Mouse (Mus musculus) 3T3-L1 (cell line): Measurements from ENCODE around the gene Aarsd1.
"Not testable (repeated sequence)": the region's sequence is repeated elsewhere in the genome, so short reads cannot be mapped to it uniquely, and the experiment has no call there.

Source experiments
- DNase-seq: peaks from one replicate; pipeline ENCODE4 v3.0.0-alpha.2; 2015; ENCODE audit warnings: low read depth, low spot score

The Aarsd1 gene

GRCm38 (mm10) chr11:101446860-101447259 is 29.4 kb upstream of the Aarsd1 start:
- DNase-seq = not testable (repeated sequence)

DNA sequence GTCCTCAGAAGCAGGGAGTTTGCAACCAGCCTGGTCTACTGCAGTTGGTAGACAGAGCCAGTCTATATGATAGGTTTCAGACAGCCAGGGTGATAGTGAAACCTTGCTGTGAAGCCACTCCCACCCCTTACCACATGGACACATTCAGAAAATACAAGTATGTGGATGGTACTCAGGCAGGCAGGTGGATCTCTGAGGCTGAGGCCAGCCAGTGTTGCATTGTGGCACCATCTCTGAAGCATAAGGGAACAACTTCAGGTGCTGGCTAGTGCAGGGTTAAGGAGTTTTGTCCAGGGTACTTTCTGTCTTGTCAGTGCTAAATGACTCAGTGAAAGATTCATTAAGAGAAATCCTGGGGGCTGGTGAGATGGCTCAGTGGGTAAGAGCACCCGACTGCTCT is 28.9 kb upstream of the Aarsd1 start:
- peak; percentile 50 for DNase-seq

DNA sequence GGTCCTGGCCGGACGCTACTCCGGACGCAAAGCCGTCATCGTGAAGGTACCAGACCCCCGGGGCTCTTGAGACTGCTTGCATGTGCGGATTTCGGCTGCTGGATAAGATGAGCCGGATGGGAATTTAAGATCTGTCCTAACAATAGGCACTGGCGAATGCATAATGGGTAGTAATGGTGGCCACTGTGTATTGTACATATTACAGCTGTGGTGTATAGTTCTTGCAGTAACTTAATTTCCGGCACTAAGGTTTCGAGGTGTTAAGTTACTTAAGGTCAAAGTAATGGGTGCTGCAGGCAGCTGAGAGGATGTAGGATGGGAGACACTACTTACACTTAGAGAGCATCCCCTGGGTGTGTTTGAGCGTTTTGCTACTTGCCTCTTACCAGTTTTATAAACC is 25.3 kb upstream of the Aarsd1 start:
- peak; percentile 42 for DNase-seq

GRCm38 (mm10) chr11:101442127-101442693 is 24.8 kb upstream of the Aarsd1 start, which contains the start of gene Rpl27:
Rpl27 (plus strand) TSS chr11:101442298.
- peak; percentile 100 for DNase-seq

- not testable (repeated sequence) for DNase-seq
Observed at GRCm38 (mm10) chr11:101441450-101442126, 24.2 kb upstream of the Aarsd1 start.

- not testable (repeated sequence) for DNase-seq
Observed at GRCm38 (mm10) chr11:101438006-101438405, 20.6 kb upstream of the Aarsd1 start.

GRCm38 (mm10) chr11:101436916-101437315 is 19.5 kb upstream of the Aarsd1 start:
- no peak for DNase-seq

DNA sequence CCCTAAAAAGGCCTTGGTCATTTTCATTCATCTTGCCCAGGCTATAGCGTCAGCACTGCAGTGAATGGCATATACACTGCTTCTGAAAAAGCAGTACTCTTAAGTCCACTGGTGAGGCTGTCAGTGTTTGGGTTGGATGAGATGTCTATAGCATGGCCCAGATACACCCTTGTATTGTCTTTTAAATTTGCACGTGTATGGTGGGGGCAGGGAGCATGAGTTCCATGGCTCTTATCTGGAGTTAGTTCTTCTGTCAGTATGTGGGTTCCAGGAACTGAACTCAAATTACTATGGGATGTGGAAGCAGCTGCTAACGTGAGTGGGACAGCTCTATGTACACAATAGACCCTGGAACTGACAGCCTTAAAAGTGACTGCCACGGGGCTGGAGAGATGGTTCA is 18.4 kb upstream of the Aarsd1 start:
- no peak for DNase-seq

DNA sequence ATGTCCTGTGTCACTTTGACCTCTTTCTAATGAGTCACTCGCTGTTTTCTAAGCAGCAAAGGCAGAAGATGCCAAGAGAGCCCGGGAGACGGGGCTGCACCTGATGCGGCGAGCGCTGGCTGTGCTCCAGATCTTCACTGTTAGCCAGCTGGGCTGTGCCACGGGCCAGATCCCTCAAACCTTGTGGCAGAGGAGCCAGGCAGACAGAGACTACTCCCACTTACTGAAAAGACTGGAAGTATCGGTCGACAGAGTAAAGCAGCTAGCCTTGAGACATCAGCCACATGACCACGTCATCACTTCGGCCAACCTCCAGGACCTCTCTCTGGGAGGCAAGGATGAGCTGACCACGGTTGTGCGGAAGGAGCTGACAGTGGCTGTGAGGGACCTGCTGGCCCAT is 16.0 kb upstream of the Aarsd1 start:
- DNase-seq = no peak

DNA sequence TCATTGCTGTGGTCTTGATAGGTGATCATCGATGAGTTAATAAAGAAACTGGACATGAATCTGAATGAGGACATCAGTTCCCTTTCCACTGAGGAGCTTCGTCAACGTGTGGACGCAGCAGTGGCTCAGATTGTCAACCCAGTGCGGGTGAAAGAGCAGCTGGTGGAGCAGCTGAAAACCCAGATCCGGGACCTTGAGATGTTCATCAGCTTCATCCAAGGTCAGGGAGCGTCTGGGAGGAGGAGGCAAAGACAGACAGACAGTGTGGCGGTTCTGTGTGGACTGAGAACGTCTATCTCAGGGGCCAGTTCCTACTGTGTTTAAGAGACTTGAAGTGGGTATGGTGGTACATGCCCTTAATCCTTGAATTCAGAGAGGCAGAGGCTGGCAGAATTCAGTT is 13.9 kb upstream of the Aarsd1 start:
- no peak for DNase-seq

DNA sequence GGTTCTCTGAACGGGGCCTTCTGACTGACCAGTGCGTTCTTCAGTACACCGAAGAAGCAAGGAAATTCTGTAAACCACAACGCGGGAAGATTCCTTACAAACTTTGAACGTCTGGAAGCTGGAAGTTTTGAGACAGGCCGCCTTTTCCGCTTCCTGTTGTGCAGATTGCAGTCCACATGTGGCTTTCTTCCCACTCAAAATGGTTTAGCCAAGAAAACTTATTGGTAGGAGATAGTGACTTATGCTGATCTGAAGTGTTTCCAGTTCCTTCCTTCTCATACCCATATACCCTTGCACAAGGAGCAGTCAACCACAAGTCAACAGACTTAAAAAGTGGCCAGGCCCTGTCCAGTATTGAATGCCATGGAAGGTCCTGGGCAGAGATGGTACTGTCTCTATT is 8.8 kb upstream of the Aarsd1 start:
- DNase-seq = no peak

GRCm38 (mm10) chr11:101424925-101425813 is 7.8 kb upstream of the Aarsd1 start, which contains the start of the genes Rundc1 and Ptges3l:
Rundc1 (plus strand) TSS chr11:101425085.
Ptges3l (minus strand) TSS chr11:101425333.
- DNase-seq = peak; percentile 98

GRCm38 (mm10) chr11:101424105-101424851 is 6.9 kb upstream of the Aarsd1 start, which contains the start of gene Gm27029:
Gm27029 (minus strand) TSS chr11:101424796.
- DNase-seq = no peak

- DNase-seq = no peak
Observed at GRCm38 (mm10) chr11:101420148-101420547, 2.7 kb upstream of the Aarsd1 start.

DNA sequence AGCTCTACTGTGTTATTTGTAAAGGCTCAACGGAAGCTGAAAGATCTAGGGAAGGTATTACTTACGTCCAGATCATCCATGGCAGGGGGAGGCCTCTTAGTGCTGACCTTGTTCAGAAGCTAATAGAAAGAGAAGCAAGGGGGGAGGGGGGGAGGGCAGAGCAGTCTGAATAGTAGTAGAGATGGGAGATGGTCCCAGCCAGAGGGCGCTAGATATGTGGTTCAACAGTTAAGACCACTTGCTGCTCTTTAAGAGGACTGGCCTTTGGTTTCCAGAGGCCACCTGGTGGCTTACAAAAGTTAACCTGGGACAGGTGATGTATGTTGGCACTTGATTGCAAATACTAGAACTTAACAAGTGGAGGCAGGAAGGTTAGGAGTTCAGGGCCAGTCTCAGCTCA is 2.2 kb upstream of the Aarsd1 start:
- no peak for DNase-seq

DNA sequence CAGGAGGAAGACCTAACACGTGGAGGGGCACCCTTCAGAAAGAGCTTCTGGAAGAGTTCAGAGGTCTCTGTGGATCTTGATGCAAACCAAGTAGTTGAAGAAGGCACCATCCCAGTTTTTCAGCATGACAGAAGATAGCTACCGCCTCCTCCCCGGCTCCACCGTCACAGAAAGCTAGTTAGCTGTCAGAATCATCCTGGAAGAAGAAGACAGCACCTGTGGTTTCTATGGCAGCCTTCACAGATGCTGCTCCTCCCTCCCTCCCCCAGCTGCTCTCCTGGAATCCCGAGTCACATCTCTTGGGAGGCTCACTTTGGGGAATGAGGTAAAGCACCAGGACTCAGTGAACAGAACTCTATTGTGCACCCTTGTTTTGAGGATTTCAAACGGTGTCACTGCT is 1.6 kb upstream of the Aarsd1 start:
- DNase-seq = no peak

DNA sequence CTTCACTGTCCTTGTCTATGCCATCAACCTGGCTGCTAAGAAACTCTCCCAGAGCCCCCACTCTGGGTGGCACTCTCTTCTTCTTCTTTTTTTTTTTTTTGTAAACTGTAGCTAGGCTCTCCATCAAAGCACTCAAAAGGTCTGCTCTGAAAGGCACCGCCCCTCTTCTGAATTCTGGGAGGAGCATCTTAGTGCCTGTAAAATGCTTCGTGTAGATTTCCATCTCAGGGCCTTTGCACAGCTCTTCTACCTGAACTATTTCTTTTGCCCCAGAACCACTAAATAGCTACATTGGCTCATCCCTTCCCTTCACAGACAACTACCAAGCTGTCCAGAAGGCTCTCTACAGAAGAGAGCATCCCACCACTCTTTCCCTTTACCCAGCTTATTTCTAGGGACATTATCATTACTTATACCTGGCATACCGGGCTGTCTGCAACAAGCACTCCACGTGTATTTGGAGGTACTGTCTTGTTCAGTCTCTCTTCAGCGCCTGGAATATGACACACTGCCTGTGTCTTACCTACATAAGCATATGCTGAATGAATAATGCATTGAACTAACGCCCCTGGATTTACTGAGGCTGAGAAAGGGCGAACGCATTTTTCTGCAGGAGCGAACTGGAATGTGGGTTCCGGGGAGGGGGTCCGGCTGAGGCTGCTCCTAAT is 848 bp downstream of the Aarsd1 start:
- DNase-seq = peak; percentile 84

DNA sequence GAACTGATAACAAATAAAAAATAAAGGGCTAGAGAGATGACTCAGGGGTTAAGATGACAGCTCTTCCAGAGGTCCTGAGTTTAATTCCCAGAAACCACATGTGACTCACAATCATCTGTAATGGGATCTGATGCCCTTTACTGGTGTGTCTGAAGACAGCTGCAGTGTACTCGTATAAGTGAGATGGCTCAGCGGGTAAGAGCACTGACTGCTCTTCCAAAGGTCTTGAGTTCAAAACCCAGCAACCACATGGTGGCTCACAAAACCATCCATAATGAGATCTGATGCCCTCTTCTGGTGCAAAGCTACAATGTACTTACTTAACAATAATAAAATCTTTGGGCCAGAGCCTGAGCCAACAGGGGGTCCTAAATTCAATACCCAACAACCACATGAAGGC is 2.1 kb downstream of the Aarsd1 start:
- DNase-seq = peak; percentile 90

GRCm38 (mm10) chr11:101395110-101395509 is 22.3 kb downstream of the Aarsd1 start:
- DNase-seq = peak; percentile 90

- DNase-seq = no peak
Observed at GRCm38 (mm10) chr11:101381817-101382216, 35.6 kb downstream of the Aarsd1 start.

- no peak for DNase-seq
Observed at GRCm38 (mm10) chr11:101378926-101379325, 38.5 kb downstream of the Aarsd1 start.
